Mouse (Mus musculus) spleen, postnatal 36 days (tissue): ENCODE measurements around the gene Gm20816.
"Not testable (repeated sequence)": the region's sequence is repeated elsewhere in the genome, so short reads cannot be mapped to it uniquely, and the experiment has no call there.

Experiments used
- DNase-seq, 2 experiments: peaks; one replicate each; pipeline ENCODE4 v3.0.0; 2022; ENCODE audit warnings: low spot score in 2 of 2, mixed read lengths in 1 of 2

The Gm20816 gene

DNA sequence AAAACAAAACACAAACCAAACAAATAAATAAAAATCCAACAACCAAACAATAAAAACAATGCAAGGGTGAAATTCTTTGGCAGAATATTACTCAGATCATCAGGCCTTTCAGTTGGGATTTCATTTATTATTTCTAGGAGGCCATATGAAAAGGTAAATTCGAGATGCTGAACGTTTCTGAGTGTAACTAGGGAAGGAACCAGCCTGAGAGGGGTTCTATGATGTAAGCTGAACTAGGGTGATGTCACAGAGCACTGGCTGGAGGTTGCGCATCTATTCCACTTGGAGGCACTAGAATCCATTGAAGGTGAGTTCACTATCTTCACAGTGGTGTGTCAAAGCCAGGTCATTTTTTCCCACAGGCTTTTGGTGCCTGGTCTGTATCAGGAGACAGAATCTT is at the start of gene Gm20816:
TSS of gene Gm20816 (plus strand) at position 301 of the 400 bp plus-strand sequence.
- DNase-seq, result not testable (repeated sequence)
